Mouse (Mus musculus): ENCODE data around the gene Lrrc15. TPM values are rescaled to one million over a fixed set of nuclear protein-coding genes. Genes with fewer than 3 reads are reported as not detected.

Lrrc15 gene
- total and polyA plus RNA-seq, 3 experiments: not detected

DNA sequence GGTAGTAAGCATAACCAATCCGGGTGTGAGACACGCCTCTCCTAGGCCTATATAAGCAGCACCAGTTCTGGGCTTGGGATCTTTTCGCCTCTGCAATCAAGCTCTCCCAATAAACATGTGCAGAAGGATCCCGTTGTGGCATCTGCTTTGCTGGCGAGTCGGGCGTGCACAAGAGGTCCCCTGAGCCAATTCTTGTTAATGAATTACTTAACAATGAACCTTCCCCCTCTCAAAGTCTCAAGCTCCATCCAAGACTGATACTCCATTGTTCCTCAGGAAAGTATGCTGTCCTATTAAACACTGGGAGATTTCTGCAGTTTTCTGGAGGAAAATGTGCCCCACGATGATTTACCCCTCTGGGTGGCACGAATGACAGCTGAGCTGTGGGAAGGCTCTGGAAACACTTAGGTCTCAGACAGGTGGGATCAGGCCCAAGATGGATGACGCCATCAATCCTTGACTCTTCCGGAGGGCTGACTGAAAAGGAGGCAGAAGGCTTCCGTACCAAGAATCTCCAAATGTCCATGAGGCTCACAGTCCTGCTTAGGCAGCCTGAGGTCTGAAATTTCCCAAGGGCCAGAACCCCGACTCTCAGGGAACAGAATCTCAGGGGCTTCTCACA is 61.8 kb downstream of the Lrrc15 start:
- no peak for TF ChIP-seq MAZ (IDR thresholded peaks at IDR 0.05; ENCODE audit: low read depth, low read length)
- Histone ChIP-seq H3K27ac (ENCODE audit: control insufficient read depth, low read depth, low read length) (no peak overlapping the region), H3K4me1 (ENCODE audit: control insufficient read depth in 1 of 2, insufficient read depth in 2 of 2, low read length in 2 of 2) (no peaks in the 10 kb centered on the region; a peak in 1 of 4 replicates), H3K9ac (ENCODE audit: control insufficient read depth, low read depth, low read length, poor library complexity, severe bottlenecking) (no peak overlapping the region), H3K79me2 (ENCODE audit: control insufficient read depth, insufficient read depth, low read length, poor library complexity) (no peaks in the 10 kb centered on the region), H3K36me3 (ENCODE audit: control insufficient read depth in 1 of 2, insufficient read depth in 2 of 2, low read length in 2 of 2) (no peaks in the 10 kb centered on the region), H3K4me3 (ENCODE audit: control insufficient read depth in 1 of 2, insufficient read depth in 1 of 2, low read depth in 2 of 2, low read length in 2 of 2) (no peak overlapping the region), H3K27me3 (ENCODE audit: control insufficient read depth in 1 of 2, insufficient read depth in 2 of 2, low read length in 2 of 2) (peaks cover 16 to 21% of the 10 kb centered on the region in 2 experiments), H3K9me3 (replicated peaks; ENCODE audit: insufficient read depth, low read length) (no peaks in the 10 kb centered on the region)
- DNase-seq (ENCODE audit: low read depth, low spot score): no peak

Other genes starting within 250 kb of the Lrrc15 start
- 3.0 and 3.9 TPM in 2 replicates for gene Hes1, start 218.9 kb downstream of the Lrrc15 start, total RNA-seq (2012; rRNA removed)
- gene Hes1, start 218.9 kb downstream of the Lrrc15 start, polyA plus RNA-seq (2012; ENCODE audit: insufficient read depth in 1 of 2, insufficient read length in 2 of 2, low read depth in 1 of 2, low replicate concordance in 2 of 2, missing spikeins in 1 of 2): 1 to 10 TPM in 1 of 2 experiments, not detected in 1; 2.3 TPM
- not detected in 2 replicates for gene Cpn2, start 15.8 kb downstream of the Lrrc15 start, total RNA-seq (2012; rRNA removed)
- not detected for gene Cpn2, start 15.8 kb downstream of the Lrrc15 start, polyA plus RNA-seq (2012; ENCODE audit: insufficient read depth in 1 of 2, insufficient read length in 2 of 2, low read depth in 1 of 2, low replicate concordance in 2 of 2, missing spikeins in 1 of 2)
- gene Gp5, start 27.5 kb upstream of the Lrrc15 start, total RNA-seq (2012; rRNA removed): 49.0 and 59.2 TPM in 2 replicates
- 10 to 100 TPM in 1 of 2 experiments, not detected in 1; 63.1 TPM for gene Gp5, start 27.5 kb upstream of the Lrrc15 start, polyA plus RNA-seq (2012; ENCODE audit: insufficient read depth in 1 of 2, insufficient read length in 2 of 2, low read depth in 1 of 2, low replicate concordance in 2 of 2, missing spikeins in 1 of 2)
- gene Atp13a3, start 122.7 kb upstream of the Lrrc15 start, total RNA-seq (2012; rRNA removed): 120 and 145 TPM in 2 replicates
- gene Atp13a3, start 122.7 kb upstream of the Lrrc15 start, polyA plus RNA-seq (2012; ENCODE audit: insufficient read depth in 1 of 2, insufficient read length in 2 of 2, low read depth in 1 of 2, low replicate concordance in 2 of 2, missing spikeins in 1 of 2): 100 to 1,000 TPM in 1 of 2 experiments, 10 to 100 TPM in 1; 93.3 to 117 TPM

Data from MEL (cell line).